Mouse (Mus musculus): ENCODE data around the gene Plb1.

DNA sequence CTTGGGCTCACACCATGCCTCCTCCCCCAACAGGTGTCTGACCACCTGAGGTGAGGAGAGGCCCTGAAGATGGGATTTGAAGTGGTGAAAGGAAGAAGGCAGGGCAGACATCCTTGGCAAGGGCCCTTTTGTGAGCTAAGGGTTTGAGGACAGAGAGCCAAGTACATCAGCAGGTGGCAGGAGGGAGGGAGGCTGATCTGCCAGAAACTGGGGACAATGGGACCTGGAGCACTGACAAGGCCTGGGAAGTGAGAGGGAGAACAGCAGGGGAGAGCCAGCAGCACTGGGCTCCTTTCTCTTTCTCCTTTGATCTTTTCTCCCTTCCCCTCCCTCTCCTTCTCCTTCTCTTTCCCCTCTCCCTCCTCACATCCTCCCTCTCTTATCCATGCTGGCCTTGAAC is 55.5 kb downstream of the Plb1 start:
- TF ChIP-seq CTCF (IDR thresholded peaks at IDR 0.05): no peak
- TF ChIP-seq EP300 (IDR thresholded peaks at IDR 0.05): no peak
